Mouse (Mus musculus) neural tube, embryonic 12.5 days (tissue): Measurements from ENCODE around the gene Ccdc88c. TPM values are rescaled to one million over a fixed set of nuclear protein-coding genes. Genes with fewer than 3 reads are reported as not detected.
"Not testable (repeated sequence)": the region's sequence is repeated elsewhere in the genome, so short reads cannot be mapped to it uniquely, and the experiment has no call there.

Source experiments
- ATAC-seq: fragments of 200-750 bp; cut with Nextera tagmentation; 2 replicates; pipeline ENCODE4 v1.8.0; 2017; ENCODE audit warnings: low read depth, mild to moderate bottlenecking, moderate TSS enrichment, moderate library complexity; ENCODE audit not compliant: low FRiP score
- H3K27ac ChIP-seq: fragments of 300-500 bp; sonication (generic); 2 replicates; pipeline ENCODE4 v1.5.1; 2016
- H3K27me3 ChIP-seq: fragments of 300-500 bp; sonication (generic); replicated peaks from 2 replicates; pipeline ENCODE4 v1.6.1; 2016; ENCODE audit warnings: mild to moderate bottlenecking
- H3K36me3 ChIP-seq: fragments of 300-500 bp; sonication (generic); 2 replicates; pipeline ENCODE4 v1.6.1; 2016; ENCODE audit warnings: mild to moderate bottlenecking
- H3K4me1 ChIP-seq: fragments of 300-500 bp; sonication (generic); 2 replicates; pipeline ENCODE4 v1.6.1; 2016
- H3K4me2 ChIP-seq: fragments of 300-500 bp; sonication (generic); replicated peaks from 2 replicates; pipeline ENCODE4 v1.6.1; 2016; ENCODE audit warnings: mild to moderate bottlenecking
- H3K4me3 ChIP-seq: fragments of 300-500 bp; sonication (generic); 2 replicates; pipeline ENCODE4 v1.5.1; 2016
- H3K9ac ChIP-seq: fragments of 300-500 bp; sonication (generic); 2 replicates; pipeline ENCODE4 v1.6.1; 2016; ENCODE audit warnings: mild to moderate bottlenecking
- H3K9me3 ChIP-seq: fragments of 300-500 bp; sonication (generic); 2 replicates; pipeline ENCODE4 v1.6.1; 2016; ENCODE audit warnings: mild to moderate bottlenecking
- WGBS: fragments of 180-500 bp; shearing (Covaris S2); methylation state at CpG from one replicate; pipeline ENCODE4 v1.1.7; 2016; 5-methylcytosine and 5-hydroxymethylcytosine counted together
- polyA plus RNA-seq: library from polyadenylated mRNA; unstranded; fragments of >200 nt; fragmentation: Nextera tagmentation; extraction: Ambion mirVana; gene quantifications from 2 replicates; pipeline ENCODE4 v1.2.1, GENCODE M21; 2016

Gene Ccdc88c
- polyA plus RNA-seq, 1 experiment from 2014 or later = 14.7 TPM

DNA sequence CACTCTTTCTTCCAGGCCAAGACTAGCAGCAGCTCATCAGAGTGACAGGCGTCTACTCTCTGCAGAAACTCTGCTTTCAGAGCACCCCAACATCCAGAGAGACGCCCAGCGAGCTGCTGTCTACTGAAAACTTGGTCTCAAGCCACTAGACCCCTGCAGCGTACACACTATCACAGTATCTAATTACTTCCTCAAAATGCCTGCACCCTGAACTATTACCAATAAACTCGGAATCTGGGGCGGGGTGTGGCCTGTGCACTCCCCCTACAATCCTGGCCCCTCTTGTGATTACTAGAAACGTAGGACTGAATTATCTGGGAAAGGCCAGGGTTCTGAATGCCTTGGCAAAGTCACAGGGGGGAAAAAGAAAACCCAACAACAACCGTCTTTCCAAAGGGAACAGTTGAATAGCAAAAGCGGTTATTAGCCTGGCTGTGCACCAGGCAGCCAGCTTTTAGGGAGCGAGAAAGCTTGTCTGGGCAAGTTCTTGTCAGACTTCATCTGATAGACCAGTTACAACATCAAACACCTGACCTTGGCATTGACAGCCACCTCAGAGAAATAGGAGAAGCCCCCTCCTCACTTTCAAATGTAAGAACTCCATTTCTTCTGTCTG, 14.2 kb downstream of the Ccdc88c start:
- H3K27ac ChIP-seq = no peak overlapping the region
- H3K36me3 ChIP-seq = no peaks in the 10 kb centered on the region
- H3K9ac ChIP-seq = no peak overlapping the region
- no peak overlapping the region for H3K4me2 ChIP-seq
- peaks cover 38% of the 10 kb centered on the region for H3K4me1 ChIP-seq
- no peak for ATAC-seq
- 77% methylated on average over 10 of the region's 10 CpGs for WGBS
- no peak overlapping the region for H3K4me3 ChIP-seq
- no peaks in the 10 kb centered on the region for H3K27me3 ChIP-seq
- H3K9me3 ChIP-seq = no peaks in the 10 kb centered on the region

- H3K36me3 ChIP-seq, H3K4me2 ChIP-seq, H3K27me3 ChIP-seq, H3K9me3 ChIP-seq, H3K27ac ChIP-seq, H3K9ac ChIP-seq, H3K4me3 ChIP-seq, ATAC-seq: not testable (repeated sequence)
- 96% methylated on average over 9 of the region's 9 CpGs for whole genome bisulfite sequencing
- H3K4me1 ChIP-seq = peaks cover 35% of the 10 kb centered on the region
Observed at GRCm38 (mm10) chr12:101013668-101014067, 15.2 kb downstream of the Ccdc88c start.

- Histone ChIP-seq H3K9ac (no peak overlapping the region), H3K4me3 (no peak overlapping the region), H3K36me3 (no peaks in the 10 kb centered on the region), H3K4me1 (peaks cover 35% of the 10 kb centered on the region), H3K4me2 (no peak overlapping the region), H3K27me3 (no peaks in the 10 kb centered on the region), H3K9me3 (no peaks in the 10 kb centered on the region), H3K27ac (no peak overlapping the region)
- no peak for ATAC-seq
- 54% methylated on average over 8 of the region's 8 CpGs for WGBS
Observed at GRCm38 (mm10) chr12:101013078-101013665, 15.7 kb downstream of the Ccdc88c start.

DNA sequence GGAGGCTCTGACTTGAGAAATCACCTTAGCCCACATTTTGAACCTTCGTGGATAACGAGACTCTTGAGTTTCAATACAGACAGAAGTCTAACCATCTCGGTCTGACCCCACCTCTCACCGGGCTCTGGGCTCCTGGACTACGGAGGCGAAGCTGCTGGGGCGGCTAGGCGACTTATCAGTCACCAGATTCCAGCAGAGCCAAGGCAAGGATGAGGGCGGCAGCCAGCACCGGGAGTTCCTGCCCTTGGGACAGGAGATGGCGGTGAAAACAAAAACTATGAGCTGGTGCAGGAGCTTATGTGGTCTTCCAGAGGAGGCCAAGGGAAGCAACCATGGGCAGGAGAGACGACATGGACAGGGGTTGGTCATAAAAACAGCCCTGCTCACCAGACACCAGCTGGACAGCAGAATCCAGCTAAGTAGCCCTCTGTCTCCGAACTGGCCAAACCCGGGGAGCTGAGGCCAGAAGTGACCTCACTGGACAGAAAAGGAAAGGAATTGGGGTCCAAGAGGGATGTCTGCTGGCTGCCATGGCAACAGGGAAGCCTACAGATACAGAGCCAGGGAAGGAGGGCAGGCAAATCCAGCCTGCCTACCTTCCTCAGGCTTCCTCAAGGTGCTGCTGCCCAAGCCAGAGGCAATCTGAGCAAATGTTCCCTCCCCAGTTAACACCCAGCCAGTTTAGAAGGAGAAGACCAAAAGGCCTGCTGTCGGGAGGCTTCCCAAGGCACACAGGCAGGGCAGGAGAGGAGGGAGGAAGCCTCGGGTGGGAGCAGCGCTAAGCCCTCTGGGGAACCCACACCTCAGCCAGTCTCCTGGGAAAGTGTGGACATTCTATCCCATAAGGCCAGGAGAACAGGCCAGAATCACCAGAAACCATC, 16.4 kb downstream of the Ccdc88c start:
- Histone ChIP-seq H3K27me3 (no peaks in the 10 kb centered on the region), H3K9me3 (no peaks in the 10 kb centered on the region), H3K27ac (no peak overlapping the region), H3K36me3 (no peaks in the 10 kb centered on the region), H3K4me2 (no peak overlapping the region), H3K9ac (no peak overlapping the region), H3K4me3 (no peak overlapping the region), H3K4me1 (peaks cover 35% of the 10 kb centered on the region)
- WGBS = 44% methylated on average over 17 of the region's 17 CpGs
- ATAC-seq = no peak

DNA sequence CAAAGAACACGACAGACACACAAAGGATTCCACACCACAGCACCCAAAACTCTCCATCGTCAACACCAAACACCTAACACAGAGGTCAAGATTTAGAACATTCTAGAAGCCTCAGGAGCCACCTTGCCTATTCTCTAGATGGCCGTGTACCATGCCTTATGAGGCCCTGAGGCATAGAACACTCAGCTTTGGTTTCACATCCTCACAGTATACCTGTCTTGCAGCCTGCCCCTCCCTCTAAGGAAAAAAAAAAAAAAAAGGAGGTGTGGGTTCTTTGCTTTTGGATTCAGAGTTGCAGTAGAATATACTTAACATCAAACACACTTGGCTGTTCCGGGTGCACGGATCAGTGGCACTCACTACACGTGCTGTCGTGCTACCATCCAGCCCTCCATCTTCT, 17.8 kb downstream of the Ccdc88c start:
- peaks cover 29% of the 10 kb centered on the region for H3K4me1 ChIP-seq
- no peak for ATAC-seq
- 86% methylated on average over 7 of the region's 7 CpGs for WGBS

DNA sequence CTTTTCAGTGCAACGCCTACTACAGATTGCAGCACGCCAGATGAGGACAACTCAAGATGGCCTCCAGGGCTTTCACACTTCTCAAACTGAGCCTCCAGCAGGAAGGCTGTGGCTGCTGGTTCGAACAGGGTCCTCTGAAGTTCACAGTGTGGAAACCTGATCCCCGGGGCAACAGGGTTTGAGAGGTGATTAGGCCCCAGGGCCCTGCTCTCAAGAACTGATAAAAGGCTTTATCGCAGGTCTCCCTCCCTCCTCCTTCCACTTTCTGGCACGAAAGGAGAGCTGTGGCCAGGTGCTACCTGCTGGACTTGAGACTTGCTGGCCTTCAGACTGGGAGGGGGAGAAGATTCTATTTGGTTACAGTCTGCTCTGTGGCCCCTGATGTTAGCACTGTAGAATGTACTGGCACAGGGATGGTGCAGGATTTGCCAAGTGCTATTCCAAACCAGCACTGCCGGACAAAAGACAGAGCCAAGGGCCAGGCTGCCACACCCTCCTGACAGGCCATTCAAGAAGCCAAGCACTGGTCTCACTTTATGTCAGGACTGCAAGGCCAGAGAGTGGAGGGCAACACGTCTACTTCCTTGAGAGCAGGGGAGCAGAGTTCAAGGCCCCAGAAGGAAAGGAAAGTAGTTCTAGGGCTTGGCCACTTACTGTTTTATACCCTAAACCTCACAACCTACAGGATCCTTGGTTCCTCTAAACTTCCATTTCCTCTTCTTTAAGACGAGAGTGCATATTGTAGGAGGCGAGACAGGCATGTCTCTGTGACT, 18.5 kb downstream of the Ccdc88c start:
- no peak for ATAC-seq
- Histone ChIP-seq H3K4me2 (no peak overlapping the region), H3K4me1 (peaks cover 29% of the 10 kb centered on the region), H3K36me3 (no peaks in the 10 kb centered on the region), H3K27ac (no peak overlapping the region), H3K9me3 (no peaks in the 10 kb centered on the region), H3K9ac (no peak overlapping the region), H3K27me3 (no peaks in the 10 kb centered on the region), H3K4me3 (no peak overlapping the region)
- WGBS = 63% methylated on average over 10 of the region's 10 CpGs

More for the DNA sequence above, 17.8 kb downstream of the Ccdc88c start:
- no peak overlapping the region for H3K9ac ChIP-seq
- no peaks in the 10 kb centered on the region for H3K27me3 ChIP-seq
- no peak overlapping the region for H3K4me3 ChIP-seq
- H3K9me3 ChIP-seq = no peaks in the 10 kb centered on the region
- H3K27ac ChIP-seq = no peak overlapping the region
- no peaks in the 10 kb centered on the region for H3K36me3 ChIP-seq
- H3K4me2 ChIP-seq = no peak overlapping the region

DNA sequence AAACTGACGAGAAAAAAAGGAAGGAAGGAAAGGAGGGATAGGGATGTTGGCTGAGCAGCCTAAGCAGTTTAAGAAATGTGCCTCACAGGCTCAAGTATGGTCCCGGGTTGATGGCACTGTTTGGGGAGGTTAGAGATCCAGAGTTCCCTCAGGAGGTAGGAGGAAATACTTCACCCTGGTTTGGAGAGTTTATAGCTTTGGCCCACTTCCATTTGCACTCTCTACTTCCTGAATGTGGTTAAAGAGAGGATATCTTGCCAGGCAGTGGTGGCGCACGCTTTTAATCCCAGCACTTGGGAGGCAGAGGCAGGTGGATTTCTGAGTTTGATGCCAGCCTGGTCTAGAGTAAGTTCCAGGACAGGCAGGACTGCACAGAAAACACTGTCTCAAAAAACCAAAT, 19.6 kb downstream of the Ccdc88c start:
- Histone ChIP-seq H3K27me3 (no peaks in the 10 kb centered on the region), H3K4me2 (no peak overlapping the region), H3K36me3 (no peaks in the 10 kb centered on the region), H3K4me3 (no peak overlapping the region), H3K4me1 (peaks cover 29% of the 10 kb centered on the region), H3K9ac (no peak overlapping the region), H3K9me3 (no peaks in the 10 kb centered on the region), H3K27ac (no peak overlapping the region)
- 82% methylated on average over 4 of the region's 4 CpGs for WGBS
- ATAC-seq = no peak

GRCm38 (mm10) chr12:101008648-101009047, 20.2 kb downstream of the Ccdc88c start:
- Histone ChIP-seq H3K4me2 (no peak overlapping the region), H3K36me3 (no peaks in the 10 kb centered on the region), H3K27ac (no peak overlapping the region), H3K27me3 (no peaks in the 10 kb centered on the region), H3K4me3 (no peak overlapping the region), H3K9me3 (no peaks in the 10 kb centered on the region), H3K4me1 (peaks cover 29% of the 10 kb centered on the region), H3K9ac (no peak overlapping the region)
- ATAC-seq = no peak
- whole genome bisulfite sequencing = 27% methylated on average over 4 of the region's 4 CpGs

DNA sequence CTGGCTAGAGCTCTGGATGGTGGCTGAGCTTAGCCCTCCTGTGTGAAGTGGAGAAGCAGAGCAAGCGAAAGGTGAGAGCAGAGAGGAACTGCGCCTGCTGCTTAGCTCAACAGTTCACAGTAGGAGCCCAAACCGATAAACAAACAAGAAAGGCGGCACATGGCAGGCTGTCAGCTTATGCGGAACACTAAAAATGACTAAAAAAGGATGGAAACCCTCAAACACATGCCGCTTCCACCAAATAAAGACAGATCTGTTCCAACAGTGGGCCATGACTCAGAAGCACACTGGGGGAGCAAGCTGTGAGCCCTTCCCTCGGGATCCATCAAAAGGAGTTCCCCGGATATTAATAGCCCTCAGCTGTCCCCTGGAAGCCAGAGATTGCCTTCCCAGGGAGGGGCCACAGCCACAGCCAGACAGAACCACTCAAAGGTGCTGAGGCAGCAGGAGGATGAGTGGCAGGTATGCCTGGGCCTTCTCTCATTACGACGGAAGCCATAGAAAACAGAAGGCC, 20.8 kb downstream of the Ccdc88c start:
- ATAC-seq = no peak
- Histone ChIP-seq H3K4me3 (no peak overlapping the region), H3K4me1 (peaks cover 25% of the 10 kb centered on the region), H3K9me3 (no peaks in the 10 kb centered on the region), H3K4me2 (no peak overlapping the region), H3K36me3 (no peaks in the 10 kb centered on the region), H3K27ac (no peak overlapping the region), H3K27me3 (no peaks in the 10 kb centered on the region), H3K9ac (no peak overlapping the region)
- WGBS = 24% methylated on average over 10 of the region's 10 CpGs

DNA sequence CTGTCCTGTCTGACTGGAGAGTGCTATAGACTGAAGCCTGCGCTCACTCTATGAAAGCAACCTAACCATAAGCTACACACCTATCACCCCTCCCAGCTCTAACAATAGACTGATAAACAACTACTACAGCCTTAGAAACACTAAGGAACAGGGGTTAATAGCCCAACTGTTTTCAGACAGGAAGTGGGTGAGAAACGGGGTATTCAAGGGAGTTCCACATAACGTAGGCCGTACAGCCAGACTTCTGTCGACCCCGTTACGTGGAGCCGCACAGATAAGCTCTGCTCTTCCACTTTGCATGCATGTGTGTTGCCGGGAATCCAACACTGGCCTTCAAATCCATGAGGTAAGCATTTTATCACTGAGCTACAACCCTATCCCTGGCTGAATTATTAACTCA, 21.4 kb downstream of the Ccdc88c start:
- H3K36me3 ChIP-seq = no peaks in the 10 kb centered on the region
- no peak overlapping the region for H3K4me2 ChIP-seq
- ATAC-seq = no peak
- no peak overlapping the region for H3K27ac ChIP-seq
- H3K9me3 ChIP-seq = no peaks in the 10 kb centered on the region
- peaks cover 19% of the 10 kb centered on the region for H3K4me1 ChIP-seq
- 79% methylated on average over 9 of the region's 9 CpGs for WGBS
- H3K4me3 ChIP-seq = no peak overlapping the region
- H3K27me3 ChIP-seq = no peaks in the 10 kb centered on the region
- H3K9ac ChIP-seq = no peak overlapping the region

- 88% methylated on average over 12 of the region's 12 CpGs for WGBS
- Histone ChIP-seq H3K4me3 (no peak overlapping the region), H3K4me2 (no peak overlapping the region), H3K27me3 (no peaks in the 10 kb centered on the region), H3K27ac (no peak overlapping the region), H3K9ac (no peak overlapping the region), H3K9me3 (no peaks in the 10 kb centered on the region), H3K36me3 (no peaks in the 10 kb centered on the region), H3K4me1 (peaks cover 19% of the 10 kb centered on the region)
- ATAC-seq = no peak
Observed at GRCm38 (mm10) chr12:101005665-101006420, 23.0 kb downstream of the Ccdc88c start.
